Mouse (Mus musculus) gonadal fat pad, adult 2 months (tissue): ENCODE measurements around the gene Morn2. TPM values are rescaled to one million over a fixed set of nuclear protein-coding genes. Genes with fewer than 3 reads are reported as not detected.
"Not testable (repeated sequence)": the region's sequence is repeated elsewhere in the genome, so short reads cannot be mapped to it uniquely, and the experiment has no call there.

Source experiments
- DNase-seq: peaks from one replicate; pipeline ENCODE4 v3.0.0-alpha.2; 2012; ENCODE audit warnings: low read depth
- polyA plus RNA-seq: library from polyadenylated mRNA; depleted of rRNA; stranded (reverse); fragments of >200 nt; gene quantifications from 2 replicates; pipeline ENCODE4 v1.2.3, GENCODE M21; 2012; rRNA removed

The Morn2 gene
- polyA plus RNA-seq: 5.3 and 9.1 TPM in 2 replicates

DNA sequence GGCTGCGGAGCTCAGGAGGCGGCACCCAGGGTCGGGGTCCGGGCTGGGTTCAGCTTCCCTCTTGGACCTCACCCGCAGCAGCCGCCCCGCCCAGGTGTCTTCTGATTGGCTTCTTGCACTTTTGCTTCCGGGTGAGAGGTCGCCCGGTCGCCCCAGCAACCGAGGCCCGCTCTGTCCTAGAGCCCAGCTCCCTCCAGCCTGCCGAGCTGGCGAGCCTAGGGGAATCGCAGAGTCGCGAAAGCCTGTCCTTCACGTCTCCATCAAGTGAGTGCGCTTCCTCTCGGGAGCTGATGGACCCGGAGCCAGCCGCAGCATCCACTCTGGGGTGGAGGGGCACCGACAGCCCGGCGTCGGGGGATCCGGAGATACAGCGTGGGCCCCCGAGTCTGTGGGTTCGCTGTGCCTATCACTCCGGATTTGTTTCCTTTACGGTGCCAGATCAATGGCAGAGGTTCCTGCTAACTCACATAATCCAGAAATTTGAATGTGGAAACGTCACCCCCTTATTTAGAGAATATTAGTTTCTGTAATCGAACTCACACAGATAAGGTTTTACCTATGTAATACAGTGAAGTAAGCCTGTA lies at the start of gene Morn2, which contains the start of gene Dhx57:
Gene Morn2, plus strand, starts transcription at position 130 of the 584 bp plus-strand sequence.
Gene Dhx57, minus strand, starts transcription at position 403 of the 584 bp plus-strand sequence.
- no peak for DNase-seq

DNA sequence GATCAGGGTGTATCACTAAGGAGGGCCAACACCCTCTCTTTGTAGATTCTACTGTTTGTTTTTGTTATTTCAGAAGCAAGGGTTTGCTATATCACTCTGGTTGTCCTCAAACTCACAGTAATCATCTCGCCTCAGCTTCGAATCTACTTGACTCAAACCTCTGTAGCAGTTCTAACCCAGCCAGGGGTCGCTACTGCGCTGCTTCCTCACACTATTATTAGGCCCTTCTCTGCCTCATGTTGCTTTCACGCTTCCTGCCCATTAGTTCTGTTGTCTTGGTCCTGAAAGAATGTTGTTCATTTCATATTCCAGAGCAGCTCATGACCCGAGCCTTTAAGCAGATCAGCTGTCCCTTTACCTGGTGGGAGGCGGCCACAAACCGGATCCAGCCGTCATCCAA lies 48.4 kb upstream of the Morn2 start:
- no peak for DNase-seq

DNA sequence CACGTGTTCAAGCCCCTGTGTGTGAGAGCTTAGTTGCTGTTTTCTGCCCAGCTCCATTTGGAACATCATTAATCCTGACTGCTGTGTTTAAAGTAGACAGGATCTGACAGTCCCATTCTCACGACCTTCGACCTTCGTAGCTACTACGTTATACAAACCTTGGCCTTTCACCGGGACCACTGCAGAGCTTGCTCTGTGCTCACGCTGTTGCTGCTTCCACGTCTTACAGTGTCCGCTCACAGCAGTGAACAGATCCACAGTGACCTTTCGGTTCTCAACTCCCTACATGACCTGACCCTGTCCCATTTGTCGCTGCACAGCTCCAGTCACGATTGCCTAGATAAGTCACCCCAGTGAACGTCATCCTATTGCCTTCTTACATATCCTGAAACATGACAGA lies 46.9 kb upstream of the Morn2 start:
- DNase-seq: no peak

DNA sequence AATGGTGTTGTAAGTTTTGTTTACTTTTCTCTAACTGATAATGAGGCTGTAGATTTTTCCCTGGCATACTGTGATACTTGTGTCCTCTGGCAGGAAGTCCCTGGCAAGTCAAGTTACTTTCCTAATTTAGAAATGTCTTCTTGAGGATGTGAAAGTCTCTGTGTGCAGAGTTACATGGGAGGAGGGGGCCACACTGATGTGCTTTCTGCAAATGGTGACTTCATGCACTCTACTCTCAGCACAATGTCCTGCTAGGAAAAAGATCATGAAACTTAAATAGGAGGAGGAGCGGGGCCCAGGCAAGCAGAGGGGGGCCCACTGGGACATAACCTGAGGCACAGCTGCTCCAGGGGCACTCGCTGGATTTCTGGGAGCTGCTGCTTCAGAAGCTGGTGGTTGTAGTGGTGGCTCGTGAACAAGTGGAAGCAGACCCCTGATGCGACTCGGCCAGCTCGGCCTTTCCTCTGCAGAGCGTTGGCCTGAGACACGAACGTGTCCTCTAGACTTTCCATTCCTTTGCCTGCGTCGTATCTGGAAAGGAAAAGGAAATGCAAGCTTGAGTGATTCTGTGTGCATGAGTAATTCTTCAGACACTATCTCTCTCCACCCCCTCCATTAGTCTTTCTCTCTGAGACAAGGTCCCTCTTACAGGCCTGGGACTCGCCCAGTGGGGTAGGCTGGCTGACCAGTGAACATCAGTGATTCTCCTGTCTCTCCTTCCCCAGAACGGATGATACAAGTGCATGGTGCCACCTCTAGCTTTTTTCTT lies 37.1 kb upstream of the Morn2 start:
- no peak for DNase-seq

DNA sequence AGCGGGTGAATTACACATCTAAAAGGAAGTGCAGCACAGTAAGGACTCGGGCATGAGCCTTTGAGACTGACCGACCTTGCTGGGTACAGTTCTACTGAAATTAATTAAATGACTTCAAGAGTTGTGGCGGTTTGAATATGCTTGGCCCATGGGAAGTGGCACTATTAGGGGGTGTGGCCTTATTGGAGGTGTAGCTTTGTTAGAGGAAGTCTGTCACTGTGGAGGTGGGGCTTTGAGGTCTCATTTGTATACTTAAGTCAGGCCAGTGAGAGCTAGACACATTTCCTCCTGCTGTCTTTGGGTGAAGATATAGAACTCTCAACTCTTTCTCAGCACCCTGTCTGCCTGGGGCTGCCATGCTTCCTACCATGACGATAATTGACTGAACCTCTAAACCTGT lies 35.6 kb upstream of the Morn2 start:
- no peak for DNase-seq

DNA sequence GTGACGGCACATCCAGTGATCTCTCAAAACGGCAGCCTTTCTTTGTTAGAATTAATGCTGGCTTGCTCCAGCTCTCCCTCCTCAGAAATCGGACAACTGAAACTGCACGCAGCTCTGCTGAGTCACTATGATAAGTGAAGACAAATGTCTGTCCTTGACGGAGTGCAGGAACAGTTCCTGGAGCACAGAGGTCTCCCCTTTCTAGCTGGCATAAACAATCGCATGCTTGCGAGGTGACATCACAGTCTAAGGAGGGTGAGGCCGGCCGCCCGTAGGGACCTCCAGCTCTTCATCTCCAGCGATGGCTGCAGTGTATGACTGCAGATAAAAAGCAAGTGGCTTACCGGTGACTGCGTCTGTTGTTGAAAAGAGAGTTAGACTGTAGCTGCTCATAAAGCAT lies 34.8 kb upstream of the Morn2 start:
- DNase-seq: no peak

DNA sequence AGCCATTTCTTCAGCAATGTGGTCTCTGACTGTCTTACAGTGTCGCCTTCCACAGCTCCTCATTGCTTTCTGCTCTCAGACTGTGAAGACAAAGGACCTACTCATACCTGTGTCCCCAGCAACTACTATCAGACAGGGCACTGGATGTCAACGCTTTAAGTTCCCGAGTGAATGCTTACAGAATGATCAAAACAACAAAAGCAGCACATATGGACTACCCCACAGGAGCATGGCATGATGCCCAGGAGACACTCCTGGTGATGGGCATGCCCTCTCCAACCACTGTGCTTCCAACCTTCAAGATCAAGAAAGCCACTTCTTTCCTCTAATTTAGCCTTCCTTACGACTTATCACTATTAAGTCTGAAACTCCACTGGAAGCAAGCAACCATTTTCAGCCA lies 22.9 kb upstream of the Morn2 start:
- no peak for DNase-seq

DNA sequence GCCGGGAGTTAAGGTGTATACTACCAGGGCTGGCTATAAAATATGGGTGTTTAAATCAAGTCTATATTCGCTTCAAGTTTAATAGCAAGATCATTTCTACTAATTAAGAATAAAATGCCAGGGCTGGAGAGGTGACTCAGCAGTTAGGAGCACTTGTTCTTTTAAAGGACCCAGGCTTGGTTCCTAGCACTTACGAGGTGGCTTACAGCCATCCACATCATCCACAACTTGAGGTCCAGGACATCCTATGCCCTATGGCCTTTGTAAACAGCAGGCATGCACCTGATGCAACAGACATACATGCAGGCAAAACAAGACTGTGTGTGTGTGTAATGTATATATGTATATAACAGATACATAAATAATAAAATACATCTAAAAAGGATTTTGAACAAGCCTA lies 21.9 kb upstream of the Morn2 start:
- DNase-seq: no peak

DNA sequence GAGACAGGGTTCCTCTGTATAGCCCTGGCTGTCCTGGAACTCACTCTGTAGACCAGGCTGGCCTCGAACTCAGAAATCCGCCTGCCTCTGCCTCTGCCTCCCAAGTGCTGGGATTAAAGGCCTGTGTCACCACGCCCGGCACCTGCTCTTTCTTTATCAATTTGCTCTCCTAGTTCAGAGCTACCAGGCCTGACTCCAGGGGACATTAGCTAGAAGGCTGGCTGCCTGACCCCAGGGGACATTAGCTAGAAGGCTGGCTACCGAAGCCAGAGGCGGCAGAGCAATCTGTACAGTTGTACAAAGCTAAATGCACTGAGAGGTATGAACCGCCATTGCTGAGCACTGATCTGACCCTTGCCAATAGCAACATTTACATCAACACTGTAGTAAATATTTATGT lies 19.4 kb upstream of the Morn2 start:
- DNase-seq: not testable (repeated sequence)

DNA sequence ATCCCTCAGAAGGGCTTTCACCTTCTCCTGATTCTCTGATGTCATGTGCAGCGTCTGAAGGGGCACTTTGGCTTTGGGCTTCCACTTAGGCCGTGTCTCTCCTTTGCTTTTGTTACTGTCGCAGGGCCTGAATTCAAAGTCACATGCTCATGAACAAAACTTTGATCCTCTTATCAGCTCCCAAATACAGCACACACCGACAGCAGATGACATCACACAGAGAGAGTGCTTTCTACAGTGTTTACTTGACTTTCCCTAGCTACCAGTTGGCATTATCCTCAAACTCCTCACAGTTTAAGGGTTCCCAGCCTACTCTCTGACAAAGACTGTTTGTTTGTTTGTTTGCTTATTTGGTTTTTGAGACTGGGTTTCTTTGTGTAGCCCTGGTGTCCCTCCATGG lies 11.7 kb upstream of the Morn2 start:
- DNase-seq: no peak

DNA sequence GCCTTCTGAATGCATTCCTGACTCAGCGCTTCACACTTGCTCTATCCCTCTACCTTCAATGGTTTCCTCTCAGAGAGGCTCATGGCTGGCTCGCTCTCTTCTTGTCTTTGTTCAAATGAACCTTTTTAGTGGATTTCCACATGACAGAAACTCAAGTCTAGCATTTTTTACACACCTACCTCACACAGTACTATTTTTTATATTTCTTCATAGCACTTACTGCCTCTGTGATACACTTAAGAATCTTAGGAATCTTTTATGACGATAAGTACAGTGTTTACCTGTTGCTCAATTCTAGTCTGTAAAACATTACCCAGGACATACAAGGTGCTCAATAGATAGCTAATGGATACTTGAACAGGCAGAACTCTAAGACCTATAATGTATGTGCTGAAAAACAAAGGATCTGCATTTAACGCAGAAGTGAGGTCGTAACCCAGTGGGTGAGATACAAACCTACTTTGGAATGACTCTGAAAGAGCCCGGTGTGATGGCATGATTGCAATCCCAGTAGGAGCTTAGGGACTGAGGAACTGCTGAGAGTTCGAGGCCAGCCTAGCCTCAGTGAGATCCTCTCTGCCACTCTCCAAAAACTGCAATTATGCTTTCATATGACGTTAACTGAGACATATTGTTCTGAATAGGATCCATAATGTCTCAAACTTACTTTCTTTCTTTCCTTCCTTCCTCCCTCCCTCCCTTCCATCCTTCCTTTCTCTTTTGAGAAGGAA lies 10.5 kb upstream of the Morn2 start:
- DNase-seq: no peak

DNA sequence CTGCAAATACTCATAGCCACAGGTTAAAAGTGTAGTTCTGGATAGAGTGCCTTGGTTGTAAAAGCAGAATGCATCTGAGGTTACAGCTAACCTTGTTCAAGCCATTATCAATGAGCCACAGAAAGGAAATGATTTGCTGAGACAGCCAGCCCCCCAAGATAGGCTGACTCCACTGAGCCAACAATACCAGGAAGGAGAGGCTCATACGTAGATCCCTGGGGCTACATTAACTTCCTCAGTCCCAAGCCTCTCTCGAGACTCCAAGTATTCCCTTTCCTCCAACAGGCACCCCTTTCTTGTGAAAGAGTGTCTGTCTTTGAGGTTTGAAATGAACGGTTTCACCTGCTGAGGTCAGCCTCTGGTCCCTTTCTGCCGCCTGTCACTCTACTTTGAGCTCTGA lies 5.6 kb upstream of the Morn2 start:
- no peak for DNase-seq

DNA sequence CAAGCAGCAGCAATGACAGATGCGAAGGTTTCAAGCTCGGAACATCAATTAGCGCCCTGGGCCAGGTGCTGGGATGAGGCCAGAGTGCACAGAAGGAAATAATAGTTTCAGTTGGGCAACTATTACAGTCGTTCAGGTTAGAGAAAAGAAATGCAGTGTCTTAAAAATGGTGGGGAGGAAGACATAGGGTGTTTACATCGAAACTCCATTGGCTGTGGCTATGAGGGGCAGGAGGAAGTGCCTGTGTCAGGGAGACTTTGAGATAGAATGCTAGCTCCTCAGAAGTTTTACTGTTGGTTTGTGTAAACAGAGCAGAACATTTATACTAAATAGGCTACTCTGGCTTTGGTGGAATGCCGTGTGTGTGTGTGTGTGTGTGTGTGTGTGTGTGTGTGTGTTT lies 2.0 kb upstream of the Morn2 start:
- DNase-seq: no peak

DNA sequence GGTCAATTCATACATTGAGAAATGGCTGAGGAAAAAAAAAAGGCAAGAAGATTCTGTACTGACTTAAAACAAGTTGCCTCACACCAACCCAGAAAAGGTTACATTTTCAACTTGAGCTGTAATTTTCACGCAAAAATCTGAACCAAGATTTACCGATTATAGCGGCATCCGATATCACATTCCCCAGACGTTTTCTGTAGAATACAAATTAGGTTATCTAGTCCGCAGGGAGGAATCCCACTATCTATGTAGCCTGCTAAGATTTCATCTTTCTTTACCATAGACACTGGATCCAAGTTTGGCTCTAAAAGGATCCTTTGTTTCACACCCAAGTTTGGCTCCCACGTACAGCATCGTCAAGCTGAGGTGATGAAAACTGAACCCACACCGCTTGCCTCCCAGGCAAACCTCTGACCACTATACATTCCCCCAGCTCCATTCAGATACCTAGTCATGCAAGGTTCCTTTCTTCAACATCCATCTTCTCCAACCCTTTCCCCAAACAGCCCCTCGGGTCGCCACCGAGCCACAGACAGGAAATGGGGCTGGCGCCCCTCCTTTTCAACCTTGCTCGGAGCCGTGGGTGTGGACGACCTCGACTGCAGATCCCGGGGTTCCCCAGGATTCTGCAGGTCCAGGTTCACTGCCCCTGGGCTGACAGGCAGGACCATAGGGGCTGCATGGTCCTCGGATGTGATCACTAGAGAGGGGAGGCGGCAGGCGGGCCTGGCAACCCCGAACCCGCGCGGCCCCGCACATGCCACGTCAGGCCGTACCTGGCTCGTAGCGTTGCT lies 526 bp upstream of the Morn2 start:
- no peak for DNase-seq

DNA sequence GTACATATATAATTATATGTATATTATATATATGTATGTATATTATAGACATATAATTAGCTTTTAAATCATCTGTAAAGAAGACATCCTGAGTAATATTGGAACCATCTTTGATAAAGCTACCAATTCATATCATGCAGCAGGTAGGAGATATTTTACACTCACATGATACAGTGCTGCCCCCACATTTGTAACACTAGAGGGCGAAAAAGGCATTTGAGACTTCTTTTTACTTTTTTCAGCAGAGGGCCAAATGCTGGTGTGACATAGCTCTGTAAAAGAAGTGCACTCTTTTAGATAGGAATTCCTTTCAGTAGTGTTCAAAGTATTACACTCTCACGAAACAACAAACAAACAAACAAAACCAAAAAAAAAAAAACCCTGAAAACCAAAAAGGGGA lies 1.1 kb downstream of the Morn2 start:
- DNase-seq: no peak

DNA sequence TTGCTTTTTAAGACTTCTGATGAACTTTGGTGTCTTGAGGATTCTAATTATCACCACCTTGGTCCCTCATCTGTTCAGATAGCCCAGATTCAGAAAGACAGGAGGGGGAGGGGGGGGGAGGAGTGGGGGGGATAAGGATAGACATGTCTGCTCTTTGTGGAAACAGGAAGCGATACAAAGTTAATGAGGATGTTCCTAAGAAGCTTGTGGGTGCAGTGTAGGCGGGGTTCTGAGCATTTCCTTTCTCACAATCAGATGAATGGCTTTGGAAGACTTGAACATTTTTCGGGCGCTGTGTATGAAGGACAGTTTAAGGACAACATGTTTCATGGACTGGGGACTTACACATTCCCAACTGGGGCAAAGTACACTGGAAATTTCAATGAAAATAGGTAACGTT lies 5.3 kb downstream of the Morn2 start:
- DNase-seq: no peak

DNA sequence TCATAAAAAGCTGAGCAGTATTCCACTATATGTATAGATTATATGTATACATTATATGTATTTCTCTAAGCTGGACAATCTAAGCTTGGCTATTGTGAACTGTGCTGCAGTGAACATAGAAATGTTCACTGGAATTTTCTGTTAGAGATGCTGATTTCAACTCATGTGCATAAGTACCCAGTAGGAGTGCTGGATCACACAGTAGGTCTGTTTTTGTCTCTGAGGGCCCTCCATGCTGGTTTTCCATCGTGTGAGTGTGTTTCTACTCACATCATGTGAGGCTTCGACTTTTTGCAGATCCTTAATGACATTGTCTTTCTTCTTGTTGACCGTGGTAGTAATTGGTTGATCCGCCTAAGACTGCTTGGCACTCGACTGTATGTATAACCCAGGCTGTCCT lies 8.8 kb downstream of the Morn2 start:
- DNase-seq: no peak

DNA sequence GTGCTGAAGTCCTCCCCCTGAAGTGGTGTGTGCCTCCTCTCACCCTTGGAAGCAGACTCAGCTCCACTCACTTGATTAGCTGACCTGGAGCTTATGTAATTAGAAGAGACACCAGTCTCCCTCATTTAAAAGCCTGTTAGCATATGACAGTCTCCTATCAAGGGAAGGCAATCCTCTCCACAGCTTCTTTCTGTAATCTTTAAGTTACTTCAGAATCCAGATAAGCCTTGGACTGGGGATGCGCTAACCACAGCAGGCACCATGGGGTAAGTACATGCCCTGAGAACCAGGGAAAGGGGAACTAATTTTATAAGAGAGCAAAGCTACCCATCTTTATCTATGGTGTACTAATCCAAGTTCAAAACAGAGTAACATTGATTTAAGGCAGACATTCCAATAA lies 17.2 kb downstream of the Morn2 start, which contains the start of gene Arhgef33:
Gene Arhgef33, plus strand, starts transcription at position 157 of the 400 bp plus-strand sequence.
- DNase-seq: no peak

DNA sequence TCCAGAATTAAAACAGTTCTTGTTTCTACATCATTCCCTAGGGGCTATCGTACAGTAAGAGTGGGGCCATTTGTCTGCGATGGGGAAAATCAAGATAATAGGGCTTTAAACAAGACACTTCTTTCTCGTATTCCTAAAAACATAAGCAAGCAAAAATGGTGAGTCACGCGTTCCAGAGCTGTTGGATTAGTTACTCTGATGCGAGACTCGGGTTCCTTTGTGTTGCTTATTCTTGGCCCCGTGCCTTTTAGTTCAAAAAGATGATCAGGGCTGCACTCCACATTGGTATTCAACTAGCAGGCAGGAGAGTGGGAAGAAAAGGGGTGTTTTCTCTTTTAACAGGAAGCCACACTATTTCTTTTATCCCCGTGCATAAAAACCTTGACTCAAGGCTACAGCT lies 21.8 kb downstream of the Morn2 start:
- DNase-seq: no peak

DNA sequence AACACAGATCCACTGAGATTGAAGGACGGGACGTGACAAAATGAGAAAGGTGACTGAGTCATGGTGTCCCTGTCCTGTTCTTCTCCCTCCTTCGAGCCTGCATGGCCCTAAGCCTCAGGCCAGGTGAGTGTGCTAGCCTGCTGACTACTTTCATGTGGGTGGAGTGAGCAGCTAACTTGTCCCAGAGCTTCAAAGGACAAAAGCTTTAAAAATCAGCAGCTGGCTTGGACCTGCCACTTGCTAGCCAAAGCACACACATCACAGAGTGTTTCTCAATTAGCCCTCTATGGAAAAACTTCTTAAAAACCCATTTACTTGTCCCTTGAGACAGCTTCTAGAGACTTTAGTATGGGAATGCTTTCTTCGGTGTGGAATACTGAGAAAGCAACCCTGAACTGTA lies 22.4 kb downstream of the Morn2 start:
- no peak for DNase-seq

DNA sequence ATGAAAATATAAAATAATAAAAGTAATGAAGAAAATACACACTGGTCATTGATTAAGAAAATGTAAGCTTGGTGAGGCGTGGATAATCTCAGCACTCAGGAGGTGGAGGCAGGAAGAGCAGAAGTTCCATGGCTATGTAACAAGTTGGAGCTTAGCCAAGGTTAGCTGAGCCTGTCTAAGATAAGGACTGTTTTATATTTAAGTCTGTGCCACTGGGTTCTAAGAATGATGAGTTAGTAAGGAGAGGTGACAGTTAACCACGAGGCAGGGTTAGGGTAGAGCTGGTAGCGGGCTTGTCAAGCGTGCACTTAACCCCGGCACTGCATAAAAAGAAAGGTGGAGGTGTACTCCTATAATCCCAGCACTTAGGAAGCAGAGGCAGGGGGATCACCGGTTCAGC lies 32.2 kb downstream of the Morn2 start:
- no peak for DNase-seq

DNA sequence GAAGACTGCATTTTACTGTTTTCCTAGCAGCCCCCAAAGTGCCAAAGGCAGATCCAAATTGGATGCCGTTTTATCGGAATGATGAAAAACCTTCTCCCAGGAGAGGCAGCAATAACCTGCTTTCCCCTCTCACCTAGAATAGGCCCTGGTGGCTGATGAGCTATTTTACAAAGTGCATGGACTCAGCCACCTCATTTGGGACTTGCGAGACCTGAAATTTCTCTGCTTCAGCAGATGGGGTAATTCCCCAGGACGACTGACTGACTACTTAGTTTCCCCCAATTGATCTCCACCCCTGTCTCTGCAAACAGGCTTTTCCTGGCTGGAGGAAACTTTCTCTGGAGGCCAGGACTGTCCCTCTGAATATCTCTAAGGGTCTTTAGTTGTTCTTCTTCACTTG lies 33.0 kb downstream of the Morn2 start:
- DNase-seq: no peak
